Mouse (Mus musculus): Measurements from ENCODE around the gene Shc1. TPM values are rescaled to one million over a fixed set of nuclear protein-coding genes. Genes with fewer than 3 reads are reported as not detected.
A peak's percentile ranks its signal among the peaks of the same experiment; 100 is the strongest.

The Shc1 gene
- polyA plus RNA-seq, 1 experiment: 87.4 TPM

GRCm38 (mm10) chr3:89437269-89437668, 19.0 kb downstream of the Shc1 start:
- Histone ChIP-seq H3K4me1 (ENCODE audit: control insufficient read depth, insufficient read depth, low read length) (peaks cover 5% of the 10 kb centered on the region), H3K27ac (ENCODE audit: insufficient read depth, low read length) (peak overlapping the region; percentile 86), H3K9me3 (replicated peaks; ENCODE audit: control insufficient read depth, insufficient read depth, low read length, poor library complexity, severe bottlenecking) (no peaks in the 10 kb centered on the region), H3K9ac (ENCODE audit: low read depth, poor library complexity, severe bottlenecking) (peak overlapping the region; percentile 68), H3K27me3 (ENCODE audit: control insufficient read depth, insufficient read depth, low read length, poor library complexity, severe bottlenecking) (no peaks in the 10 kb centered on the region), H3K4me3 (ENCODE audit: low read depth, low read length) (peak overlapping the region; percentile 48), H3K36me3 (ENCODE audit: control insufficient read depth, insufficient read depth, low read length, poor library complexity, severe bottlenecking) (peaks cover 10% of the 10 kb centered on the region)
- TF ChIP-seq POLR2A (IDR thresholded peaks at IDR 0.05; ENCODE audit: insufficient read depth, low read length) (no peak), EP300 (IDR thresholded peaks at IDR 0.05; ENCODE audit: insufficient read depth, low read depth, low read length) (no peak), CTCF (IDR thresholded peaks at IDR 0.05; ENCODE audit: low read depth, low read length) (no peak)

- Histone ChIP-seq H3K27ac (ENCODE audit: insufficient read depth, low read length) (no peak overlapping the region), H3K9ac (ENCODE audit: low read depth, poor library complexity, severe bottlenecking) (no peak overlapping the region), H3K4me3 (ENCODE audit: low read depth, low read length) (no peak overlapping the region), H3K9me3 (replicated peaks; ENCODE audit: control insufficient read depth, insufficient read depth, low read length, poor library complexity, severe bottlenecking) (no peaks in the 10 kb centered on the region), H3K27me3 (ENCODE audit: control insufficient read depth, insufficient read depth, low read length, poor library complexity, severe bottlenecking) (no peaks in the 10 kb centered on the region), H3K36me3 (ENCODE audit: control insufficient read depth, insufficient read depth, low read length, poor library complexity, severe bottlenecking) (no peaks in the 10 kb centered on the region), H3K4me1 (ENCODE audit: control insufficient read depth, insufficient read depth, low read length) (peaks cover 5% of the 10 kb centered on the region)
- TF ChIP-seq EP300 (IDR thresholded peaks at IDR 0.05; ENCODE audit: insufficient read depth, low read depth, low read length) (no peak), POLR2A (IDR thresholded peaks at IDR 0.05; ENCODE audit: insufficient read depth, low read length) (no peak), CTCF (IDR thresholded peaks at IDR 0.05; ENCODE audit: low read depth, low read length) (no peak)
Observed at GRCm38 (mm10) chr3:89440691-89441090, 22.4 kb downstream of the Shc1 start.

GRCm38 (mm10) chr3:89448720-89449537, 30.7 kb downstream of the Shc1 start:
- Histone ChIP-seq H3K27ac (ENCODE audit: insufficient read depth, low read length) (no peak overlapping the region), H3K36me3 (ENCODE audit: control insufficient read depth, insufficient read depth, low read length, poor library complexity, severe bottlenecking) (no peaks in the 10 kb centered on the region), H3K9me3 (replicated peaks; ENCODE audit: control insufficient read depth, insufficient read depth, low read length, poor library complexity, severe bottlenecking) (no peaks in the 10 kb centered on the region), H3K27me3 (ENCODE audit: control insufficient read depth, insufficient read depth, low read length, poor library complexity, severe bottlenecking) (no peaks in the 10 kb centered on the region), H3K9ac (ENCODE audit: low read depth, poor library complexity, severe bottlenecking) (no peak overlapping the region), H3K4me3 (ENCODE audit: low read depth, low read length) (peak overlapping the region; percentile 35), H3K4me1 (ENCODE audit: control insufficient read depth, insufficient read depth, low read length) (no peaks in the 10 kb centered on the region)
- TF ChIP-seq EP300 (IDR thresholded peaks at IDR 0.05; ENCODE audit: insufficient read depth, low read depth, low read length) (no peak), CTCF (IDR thresholded peaks at IDR 0.05; ENCODE audit: low read depth, low read length) (no peak), POLR2A (IDR thresholded peaks at IDR 0.05; ENCODE audit: insufficient read depth, low read length) (no peak)

- H3K4me3 ChIP-seq (ENCODE audit: low read depth, low read length): peak overlapping the region; percentile 35
- no peak overlapping the region for H3K9ac ChIP-seq (ENCODE audit: low read depth, poor library complexity, severe bottlenecking)
- peaks cover 2% of the 10 kb centered on the region for H3K4me1 ChIP-seq (ENCODE audit: control insufficient read depth, insufficient read depth, low read length)
- H3K36me3 ChIP-seq (ENCODE audit: control insufficient read depth, insufficient read depth, low read length, poor library complexity, severe bottlenecking): no peaks in the 10 kb centered on the region
- H3K27me3 ChIP-seq (ENCODE audit: control insufficient read depth, insufficient read depth, low read length, poor library complexity, severe bottlenecking): no peaks in the 10 kb centered on the region
- H3K27ac ChIP-seq (ENCODE audit: insufficient read depth, low read length): no peak overlapping the region
- peak; percentile 92 for TF ChIP-seq CTCF (IDR thresholded peaks at IDR 0.05; ENCODE audit: low read depth, low read length)
- TF ChIP-seq POLR2A (IDR thresholded peaks at IDR 0.05; ENCODE audit: insufficient read depth, low read length): no peak
- TF ChIP-seq EP300 (IDR thresholded peaks at IDR 0.05; ENCODE audit: insufficient read depth, low read depth, low read length): peak; percentile 30; the same call in 1 of the 2 replicates
- no peaks in the 10 kb centered on the region for H3K9me3 ChIP-seq (replicated peaks; ENCODE audit: control insufficient read depth, insufficient read depth, low read length, poor library complexity, severe bottlenecking)
Observed at GRCm38 (mm10) chr3:89449541-89449940, 31.3 kb downstream of the Shc1 start.

GRCm38 (mm10) chr3:89451916-89452315, 33.7 kb downstream of the Shc1 start:
- Histone ChIP-seq H3K36me3 (ENCODE audit: control insufficient read depth, insufficient read depth, low read length, poor library complexity, severe bottlenecking) (no peaks in the 10 kb centered on the region), H3K4me1 (ENCODE audit: control insufficient read depth, insufficient read depth, low read length) (peaks cover 5% of the 10 kb centered on the region), H3K9me3 (replicated peaks; ENCODE audit: control insufficient read depth, insufficient read depth, low read length, poor library complexity, severe bottlenecking) (no peaks in the 10 kb centered on the region), H3K27me3 (ENCODE audit: control insufficient read depth, insufficient read depth, low read length, poor library complexity, severe bottlenecking) (no peaks in the 10 kb centered on the region), H3K4me3 (ENCODE audit: low read depth, low read length) (no peak overlapping the region), H3K9ac (ENCODE audit: low read depth, poor library complexity, severe bottlenecking) (no peak overlapping the region), H3K27ac (ENCODE audit: insufficient read depth, low read length) (no peak overlapping the region)
- TF ChIP-seq CTCF (IDR thresholded peaks at IDR 0.05; ENCODE audit: low read depth, low read length) (no peak), POLR2A (IDR thresholded peaks at IDR 0.05; ENCODE audit: insufficient read depth, low read length) (no peak), EP300 (IDR thresholded peaks at IDR 0.05; ENCODE audit: insufficient read depth, low read depth, low read length) (no peak)

Measured in ES-Bruce4 (cell line).